Mouse (Mus musculus) neutrophil, adult 59 days (primary cell): ENCODE data around the gene Gm9376. TPM values are rescaled to one million over a fixed set of nuclear protein-coding genes. Genes with fewer than 3 reads are reported as not detected.

ENCODE experiments used
- total RNA-seq, 2 experiments: library from RNA; stranded (reverse); gene quantifications; 1 replicate in 1 of 2; 2 replicates in 1 of 2; pipeline ENCODE4 v1.2.4; 2023

Gene Gm9376
- not detected for total RNA-seq

DNA sequence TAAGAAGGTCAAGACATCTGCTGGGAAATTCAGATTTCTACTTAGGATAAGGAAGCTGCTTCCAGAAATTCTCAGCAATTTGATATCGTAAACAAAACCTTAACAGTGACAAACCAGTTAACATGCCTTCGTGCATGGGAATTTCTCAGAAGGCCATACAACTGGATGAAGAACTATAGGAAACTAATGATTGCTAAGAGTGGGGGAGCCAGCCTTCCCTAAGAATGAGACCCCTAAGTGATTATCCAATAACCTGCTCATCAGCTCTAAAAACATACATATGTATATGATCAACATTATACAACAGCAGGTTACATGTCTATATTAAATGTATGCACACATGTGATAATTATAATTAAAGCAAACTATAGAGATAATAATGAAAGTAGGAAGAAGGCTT, at the start of gene Gm9376:
Gm9376 (plus strand) TSS at position 301 of the 400 bp plus-strand sequence.

DNA sequence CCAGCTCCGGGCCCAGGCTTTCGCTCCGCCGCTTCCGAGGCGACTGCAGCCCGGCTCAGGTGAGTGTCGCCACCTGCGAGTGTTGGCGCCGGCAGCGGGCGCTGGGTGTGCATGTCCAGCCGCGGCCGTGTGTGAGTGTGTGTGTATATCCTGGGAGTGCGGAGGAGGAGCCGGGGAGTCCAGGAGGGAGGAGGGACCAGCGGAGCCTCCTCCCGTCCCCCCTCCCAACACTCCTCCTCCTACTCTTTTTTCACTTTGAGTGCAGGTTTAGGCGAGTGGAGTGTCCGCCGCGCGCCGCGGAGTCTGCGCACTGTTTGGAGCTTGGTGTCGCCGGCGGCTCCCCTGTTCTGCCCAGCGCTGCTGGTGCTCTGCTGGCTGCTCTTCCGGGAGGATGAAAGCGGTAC, 29.9 kb upstream of the Gm9376 start, which contains the start of gene Sox21:
Sox21 (minus strand) TSS at position 145 of the 404 bp plus-strand sequence.

Other genes starting within 250 kb of the Gm9376 start
- under 1 TPM in 1 of 2 experiments, not detected in 1; 0.20 TPM for gene Dct, start 214.7 kb upstream of the Gm9376 start, total RNA-seq
- gene Tgds, start 134.2 kb upstream of the Gm9376 start, total RNA-seq = 10 to 100 TPM; 21.3 to 21.7 TPM
- gene Gpr180, start 129.8 kb upstream of the Gm9376 start, total RNA-seq = 1 to 10 TPM; 4.4 to 5.4 TPM
- gene Sox21, start 29.9 kb upstream of the Gm9376 start, total RNA-seq = not detected